ENCODE assay signal across 36 mouse cellular contexts in genomic region chr19:4451098-4451497, GRCm38 (mm10). TPM values are rescaled to one million over a fixed set of nuclear protein-coding genes. Genes with fewer than 3 reads are reported as not detected.
"Had no signal": no experiment of that assay in that cellular context is flagged by ENCODE, and none has a peak within 500 bp of the region (broad histone marks: within the 10 kb centered on the region; RNA-seq: fewer than 3 reads in every experiment).

No protein-coding gene starts in this region.

- H3K4me2 ChIP-seq: limb, embryonic 12.5 days; limb, embryonic 13.5 days; limb, embryonic 15.5 days; liver, embryonic 11.5 days; liver, embryonic 12.5 days; liver, embryonic 13.5 days; liver, embryonic 15.5 days; lung, embryonic 14.5 days; lung, embryonic 15.5 days; midbrain, embryonic 11.5 days; midbrain, embryonic 12.5 days; midbrain, embryonic 13.5 days; midbrain, embryonic 15.5 days had no signal

- DNase-seq: left cerebral cortex, postnatal 4 days; liver; liver, embryonic 13.5 days; liver, postnatal 0 days; lung, adult 18-20 months; lung, adult 2 months; lung, embryonic 14.5 days; lung, postnatal 10 days; lung, postnatal 14 days; lung, postnatal 36 days; lung, postnatal 4 days; midbrain, embryonic 14.5 days had no signal

- H3K36me3 ChIP-seq: limb, embryonic 10.5 days; limb, embryonic 12.5 days; limb, embryonic 13.5 days; limb, embryonic 15.5 days; liver, embryonic 12.5 days; liver, embryonic 13.5 days; liver, embryonic 15.5 days; lung, embryonic 15.5 days; midbrain, embryonic 10.5 days; midbrain, embryonic 12.5 days; midbrain, embryonic 13.5 days; midbrain, embryonic 15.5 days had no signal

- H3K27me3 ChIP-seq: limb, embryonic 12.5 days; limb, embryonic 13.5 days; limb, embryonic 15.5 days; lung, embryonic 15.5 days; midbrain, embryonic 13.5 days; midbrain, embryonic 15.5 days had no signal

- H3K4me3 ChIP-seq: limb, embryonic 10.5 days; limb, embryonic 12.5 days; limb, embryonic 13.5 days; limb, embryonic 15.5 days; liver, embryonic 12.5 days; liver, embryonic 13.5 days; liver, embryonic 15.5 days; lung, embryonic 15.5 days; megakaryocyte, embryonic 14.5 days; midbrain, embryonic 10.5 days; midbrain, embryonic 12.5 days; midbrain, embryonic 13.5 days; midbrain, embryonic 15.5 days; myocyte had no signal

- H3K9ac ChIP-seq: limb, embryonic 12.5 days; limb, embryonic 13.5 days; limb, embryonic 15.5 days; liver, embryonic 13.5 days; liver, embryonic 14.5 days; liver, embryonic 15.5 days; liver, postnatal 0 days; lung, embryonic 14.5 days; lung, embryonic 15.5 days; midbrain, embryonic 12.5 days; midbrain, embryonic 13.5 days; midbrain, embryonic 15.5 days had no signal

- H3K27ac ChIP-seq: limb, embryonic 10.5 days; limb, embryonic 12.5 days; limb, embryonic 13.5 days; limb, embryonic 15.5 days; liver, embryonic 12.5 days; liver, embryonic 13.5 days; liver, embryonic 14.5 days; liver, embryonic 15.5 days; lung, embryonic 15.5 days; macrophage; midbrain, embryonic 10.5 days; midbrain, embryonic 12.5 days; midbrain, embryonic 13.5 days; midbrain, embryonic 15.5 days had no signal

- H3K4me1 ChIP-seq: liver, embryonic 13.5 days; liver, embryonic 15.5 days; lung, embryonic 15.5 days; midbrain, embryonic 15.5 days had no signal

- H3K9me3 ChIP-seq: limb, embryonic 10.5 days; limb, embryonic 12.5 days; limb, embryonic 13.5 days; limb, embryonic 15.5 days; liver, embryonic 12.5 days; liver, embryonic 13.5 days; liver, embryonic 15.5 days; lung, embryonic 15.5 days; megakaryocyte, embryonic 14.5 days; midbrain, embryonic 10.5 days; midbrain, embryonic 12.5 days; midbrain, embryonic 13.5 days; midbrain, embryonic 15.5 days had no signal

- ATAC-seq: liver, embryonic 12.5 days; liver, postnatal 0 days; lung, postnatal 0 days; midbrain, embryonic 13.5 days; midbrain, embryonic 15.5 days; midbrain, embryonic 16.5 days had no signal

RNA-seq across cellular contexts. Expression of gene Syt12, which starts 26.1 kb away (rescaled TPM):
- polyA plus RNA-seq: macrophage had no signal

RNA-seq across cellular contexts. Expression of gene 2010003K11Rik, which starts 47.3 kb away (rescaled TPM):
- polyA plus RNA-seq: limb, embryonic 10.5 days; limb, embryonic 11.5 days; limb, embryonic 12.5 days; limb, embryonic 13.5 days; limb, embryonic 14.5 days; limb, embryonic 15.5 days; liver, embryonic 12.5 days; liver, embryonic 13.5 days; lung, embryonic 14.5 days; lung, embryonic 15.5 days; lung, embryonic 16.5 days; macrophage; midbrain, embryonic 10.5 days; midbrain, embryonic 11.5 days; midbrain, embryonic 12.5 days; midbrain, embryonic 13.5 days; midbrain, embryonic 14.5 days; midbrain, embryonic 15.5 days; midbrain, embryonic 16.5 days; midbrain, postnatal 0 days; neural tube, embryonic 11.5 days had no signal
